Mouse (Mus musculus): Measurements from ENCODE around the gene Steap3.
"Not testable (repeated sequence)": the region's sequence is repeated elsewhere in the genome, so short reads cannot be mapped to it uniquely, and the experiment has no call there.

The Steap3 gene

GRCm38 (mm10) chr1:120272605-120273004 lies at the start of gene Steap3:
Gene Steap3, minus strand, starts transcription at chr1:120272705.
- no peak for DNase-seq (ENCODE audit: low spot score in 2 of 2)

- no peak for DNase-seq (ENCODE audit: low spot score in 2 of 2)
These were observed 48.9 kb upstream of the Steap3 start for GRCm38 (mm10) chr1:120321270-120322021.

GRCm38 (mm10) chr1:120305801-120306200 lies 33.3 kb upstream of the Steap3 start:
- DNase-seq (ENCODE audit: low spot score in 2 of 2) = no peak

GRCm38 (mm10) chr1:120296936-120297335 lies 24.4 kb upstream of the Steap3 start:
- no peak for DNase-seq (ENCODE audit: low spot score in 2 of 2)

GRCm38 (mm10) chr1:120293803-120294202 lies 21.3 kb upstream of the Steap3 start:
- DNase-seq (ENCODE audit: low spot score in 2 of 2) = no peak

- no peak for DNase-seq (ENCODE audit: low spot score in 2 of 2)
These were observed 19.2 kb upstream of the Steap3 start for GRCm38 (mm10) chr1:120291709-120292108.

GRCm38 (mm10) chr1:120289843-120290242 lies 17.3 kb upstream of the Steap3 start:
- no peak for DNase-seq (ENCODE audit: low spot score in 2 of 2)

- no peak for DNase-seq (ENCODE audit: low spot score in 2 of 2)
These were observed 15.2 kb upstream of the Steap3 start for GRCm38 (mm10) chr1:120287679-120288078.

- DNase-seq (ENCODE audit: low spot score in 2 of 2) = not testable (repeated sequence)
These were observed 3.6 kb upstream of the Steap3 start for GRCm38 (mm10) chr1:120276058-120276457.

- DNase-seq (ENCODE audit: low spot score in 2 of 2) = no peak
These were observed 2.7 kb upstream of the Steap3 start for GRCm38 (mm10) chr1:120275224-120275623.

GRCm38 (mm10) chr1:120270882-120271281 lies 1.6 kb downstream of the Steap3 start:
- no peak for DNase-seq (ENCODE audit: low spot score in 2 of 2)

- DNase-seq (ENCODE audit: low spot score in 2 of 2) = no peak
These were observed 2.4 kb downstream of the Steap3 start for GRCm38 (mm10) chr1:120270115-120270514.

- DNase-seq (ENCODE audit: low spot score in 2 of 2) = no peak
These were observed 4.9 kb downstream of the Steap3 start for GRCm38 (mm10) chr1:120267631-120268030.

- DNase-seq (ENCODE audit: low spot score in 2 of 2) = no peak
These were observed 6.0 kb downstream of the Steap3 start for GRCm38 (mm10) chr1:120266460-120266859.

GRCm38 (mm10) chr1:120264861-120265686 lies 7.4 kb downstream of the Steap3 start:
- DNase-seq (ENCODE audit: low spot score in 2 of 2) = peak; percentile 57 to 60

- no peak for DNase-seq (ENCODE audit: low spot score in 2 of 2)
These were observed 9.3 kb downstream of the Steap3 start for GRCm38 (mm10) chr1:120263226-120263625.

- DNase-seq (ENCODE audit: low spot score in 2 of 2) = no peak
These were observed 11.3 kb downstream of the Steap3 start for GRCm38 (mm10) chr1:120261166-120261565.

- no peak for DNase-seq (ENCODE audit: low spot score in 2 of 2)
These were observed 13.3 kb downstream of the Steap3 start for GRCm38 (mm10) chr1:120259249-120259648.

- no peak for DNase-seq (ENCODE audit: low spot score in 2 of 2)
These were observed 13.8 kb downstream of the Steap3 start for GRCm38 (mm10) chr1:120258744-120259143.

- no peak for DNase-seq (ENCODE audit: low spot score in 2 of 2)
These were observed 14.3 kb downstream of the Steap3 start for GRCm38 (mm10) chr1:120258245-120258644.

GRCm38 (mm10) chr1:120253751-120254150 lies 18.8 kb downstream of the Steap3 start:
- no peak for DNase-seq (ENCODE audit: low spot score in 2 of 2)

GRCm38 (mm10) chr1:120252519-120253160 lies 19.9 kb downstream of the Steap3 start:
- no peak for DNase-seq (ENCODE audit: low spot score in 2 of 2)

All from frontal cortex, postnatal 14 days (tissue).